ENCODE assay signal across 21 mouse cellular contexts in genomic region chr11:100847572-100847971, GRCm38 (mm10). TPM values are rescaled to one million over a fixed set of nuclear protein-coding genes. Genes with fewer than 3 reads are reported as not detected.
A peak's percentile ranks its signal among the peaks of the same experiment; 100 is the strongest.
DNase-seq lines count a peak whose midpoint lies in the region; ATAC-seq and TF ChIP-seq lines count a peak whose summit lies in the region.
"Had no signal": no experiment of that assay in that cellular context is flagged by ENCODE, and none has a peak within 500 bp of the region (broad histone marks: within the 10 kb centered on the region; RNA-seq: fewer than 3 reads in every experiment).

No protein-coding gene starts in this region.

- H3K36me3 ChIP-seq in heart, postnatal 0 days (replicated peaks; ENCODE audit: control insufficient read depth, insufficient read depth, low read length): no peaks in the 10 kb centered on the region
- no peaks in the 10 kb centered on the region for H3K36me3 ChIP-seq in liver, embryonic 15.5 days (replicated peaks)
- H3K36me3 ChIP-seq: midbrain, embryonic 10.5 days had no signal

- H3K4me1 ChIP-seq in heart, postnatal 0 days (ENCODE audit: control insufficient read depth, insufficient read depth): peaks cover 16% of the 10 kb centered on the region; the same call in 1 of the 2 replicates
- peaks cover 66% of the 10 kb centered on the region for H3K4me1 ChIP-seq in liver, embryonic 15.5 days (replicated peaks)

- no peak overlapping the region for H3K4me3 ChIP-seq in heart, postnatal 0 days (ENCODE audit: low read depth, low read length)
- no peak overlapping the region for H3K4me3 ChIP-seq in liver, embryonic 15.5 days (replicated peaks)
- H3K4me3 ChIP-seq: layer of hippocampus, adult 2 months; midbrain, embryonic 10.5 days had no signal

- WGBS in heart, postnatal 0 days: 88% methylated on average over 4 of the region's 4 CpGs
- 66% methylated on average over 4 of the region's 4 CpGs for WGBS in liver, embryonic 15.5 days (ENCODE audit: insufficient replicate concordance)

- H3K27me3 ChIP-seq in heart, postnatal 0 days (ENCODE audit: control insufficient read depth, insufficient read depth, low read length): no peaks in the 10 kb centered on the region
- H3K27me3 ChIP-seq in liver, embryonic 15.5 days: peaks cover 18% of the 10 kb centered on the region

- H3K4me2 ChIP-seq in heart, postnatal 0 days (ENCODE audit: low read depth, low read length): peak overlapping the region; percentile 92; the same call in 1 of the 2 replicates
- H3K4me2 ChIP-seq in liver, embryonic 15.5 days: peak overlapping the region; percentile 93

- H3K9ac ChIP-seq in heart, postnatal 0 days (replicated peaks; ENCODE audit: low read depth, low read length): no peak overlapping the region
- no peak overlapping the region for H3K9ac ChIP-seq in liver, embryonic 15.5 days
- H3K9ac ChIP-seq: forebrain, postnatal 0 days had no signal

- TF ChIP-seq CTCF in heart, postnatal 0 days (IDR thresholded peaks at IDR 0.05; ENCODE audit: low read depth): no peak

- no peak for TF ChIP-seq EP300 in heart, postnatal 0 days (IDR thresholded peaks at IDR 0.05; ENCODE audit: low read depth)

- H3K27ac ChIP-seq in heart, postnatal 0 days (ENCODE audit: low read depth): no peak overlapping the region
- H3K27ac ChIP-seq in liver, embryonic 15.5 days (replicated peaks): peak overlapping the region; percentile 88; the same call in 1 of the 2 replicates
- H3K27ac ChIP-seq: hindbrain, postnatal 0 days; layer of hippocampus, adult 2 months; midbrain, embryonic 10.5 days had no signal

- no peak for DNase-seq in heart, postnatal 0 days (ENCODE audit: low spot score)
- no peak for DNase-seq in heart, adult 8-10 months (ENCODE audit: low spot score)
- peak; percentile 45 for DNase-seq in CD4-positive helper T cell, adult 2 months (ENCODE audit: low read depth, low spot score)
- DNase-seq in CD4-positive, CD25-positive, alpha-beta regulatory T cell, adult 2 months (ENCODE audit: low read depth, low spot score): peak; percentile 55
- no peak for DNase-seq in thymus, postnatal 14 days
- DNase-seq in urinary bladder, adult 18-20 months (ENCODE audit: low spot score in 2 of 2): no peak
- DNase-seq: adrenal gland, postnatal 25 days; cerebellum, adult 11 months; cerebellum, postnatal 14 days; embryo, embryonic 11 days; forebrain, postnatal 0 days; heart, adult 11 months; kidney, adult 11 months; kidney, postnatal 10 days; lung, postnatal 36 days; right cerebral cortex, postnatal 4 days had no signal

- no peaks in the 10 kb centered on the region for H3K9me3 ChIP-seq in heart, postnatal 0 days (replicated peaks; ENCODE audit: control insufficient read depth, low read length)
- H3K9me3 ChIP-seq in liver, embryonic 15.5 days (replicated peaks): no peaks in the 10 kb centered on the region
- H3K9me3 ChIP-seq: G1E; midbrain, embryonic 10.5 days had no signal

- no peak for ATAC-seq in heart, postnatal 0 days (ENCODE audit: insufficient read depth, low read depth)
- no peak for ATAC-seq in liver, embryonic 15.5 days (ENCODE audit: insufficient read depth)
- ATAC-seq: forebrain, postnatal 0 days; hindbrain, postnatal 0 days had no signal

RNA-seq across cellular contexts. Expression of gene Stat5b, which starts 3.0 kb away (rescaled TPM):
- 29.2 and 48.2 TPM in 2 replicates for total RNA-seq in heart, postnatal 0 days (2014; rRNA removed; ENCODE audit: low replicate concordance)
- polyA plus RNA-seq in heart, postnatal 0 days (2015; fragmentation: Nextera tagmentation; extraction: Ambion mirVana): 22.5 and 23.3 TPM in 2 replicates
- 10 to 100 TPM; 57.2 to 64.8 (median 62.7) TPM for total RNA-seq in heart, adult 8-10 months (2022)
- polyA plus RNA-seq in liver, embryonic 15.5 days (2015; fragmentation: Nextera tagmentation; extraction: Ambion mirVana): 20.6 and 22.5 TPM in 2 replicates

RNA-seq across cellular contexts. Expression of gene Stat5a, which starts 11.6 kb away (rescaled TPM):
- total RNA-seq in heart, postnatal 0 days (2014; rRNA removed; ENCODE audit: low replicate concordance): 12.6 and 21.3 TPM in 2 replicates
- 9.6 and 11.7 TPM in 2 replicates for polyA plus RNA-seq in heart, postnatal 0 days (2015; fragmentation: Nextera tagmentation; extraction: Ambion mirVana)
- 10 to 100 TPM; 16.5 to 26.5 (median 21.6) TPM for total RNA-seq in heart, adult 8-10 months (2022)
- polyA plus RNA-seq in liver, embryonic 15.5 days (2015; fragmentation: Nextera tagmentation; extraction: Ambion mirVana): 8.2 and 8.7 TPM in 2 replicates

Comparison
In these comparisons a context has a peak if more than half of its experiments do, and no peak if none do; other contexts are left out.
1. DNase-seq: peak in CD4-positive helper T cell, adult 2 months (single experiment) and CD4-positive, CD25-positive, alpha-beta regulatory T cell, adult 2 months (single experiment); none in heart, postnatal 0 days (single experiment), heart, adult 8-10 months (single experiment), thymus, postnatal 14 days (single experiment) and urinary bladder, adult 18-20 months (0 of 2).